Mouse (Mus musculus) hindbrain, postnatal 0 days (tissue): ENCODE measurements at regions not wholly inside any gene's neighbourhood (a gene's known extent, or its start where the extent isn't known, plus 50 kb on each side); places are given as distances from the start of the nearest gene placed in this dataset.
"Not testable (repeated sequence)": the region's sequence is repeated elsewhere in the genome, so short reads cannot be mapped to it uniquely, and the experiment has no call there.

ENCODE experiments used
- ATAC-seq: fragments of 200-750 bp; cut with Nextera tagmentation; 2 replicates; pipeline ENCODE4 v1.8.0; 2017; ENCODE audit warnings: mild to moderate bottlenecking, moderate TSS enrichment, moderate library complexity
- DNase-seq: peaks from one replicate; pipeline ENCODE4 v3.0.0-alpha.2; 2015; ENCODE audit warnings: low spot score
- H3K27ac ChIP-seq: fragments of 300-500 bp; sonication (generic); 2 replicates; pipeline ENCODE4 v1.5.1; 2014; ENCODE audit warnings: mild to moderate bottlenecking
- H3K27me3 ChIP-seq: fragments of 300-500 bp; sonication (generic); 2 replicates; pipeline ENCODE4 v1.6.1; 2014; ENCODE audit warnings: low read length, mixed read lengths; ENCODE audit not compliant: insufficient read depth
- H3K36me3 ChIP-seq: fragments of 300-500 bp; sonication (generic); 2 replicates; pipeline ENCODE4 v1.6.1; 2014; ENCODE audit warnings: low read length, mixed read lengths; ENCODE audit not compliant: insufficient read depth
- H3K4me1 ChIP-seq: fragments of 300-500 bp; sonication (generic); 2 replicates; pipeline ENCODE4 v1.6.1; 2014; ENCODE audit warnings: antibody characterized with exemption, low read length, mixed read lengths; ENCODE audit not compliant: insufficient read depth
- H3K4me2 ChIP-seq: fragments of 300-500 bp; sonication (generic); 2 replicates; pipeline ENCODE4 v1.6.1; 2014; ENCODE audit warnings: low read depth, mild to moderate bottlenecking, low read length, moderate library complexity, mixed read lengths
- H3K4me3 ChIP-seq: fragments of 300-500 bp; sonication (generic); 2 replicates; pipeline ENCODE4 v1.5.1; 2014; ENCODE audit warnings: low read length
- H3K9ac ChIP-seq: fragments of 300-500 bp; sonication (generic); replicated peaks from 2 replicates; pipeline ENCODE4 v1.6.1; 2014; ENCODE audit warnings: mild to moderate bottlenecking, low read length, moderate library complexity, mixed read lengths
- H3K9me3 ChIP-seq: fragments of 300-500 bp; sonication (generic); 2 replicates; pipeline ENCODE4 v1.6.1; 2016; ENCODE audit warnings: low read length, mixed read lengths
- WGBS: fragments of 180-500 bp; shearing (Covaris S2); extraction: QIAGEN DNeasy Blood & Tissue Kit; methylation state at CpG from one replicate; pipeline ENCODE4 v1.1.7; 2014; 5-methylcytosine and 5-hydroxymethylcytosine counted together

GRCm38 (mm10) chr4:145774241-145774761 lies 94.3 kb upstream of the Zfp986 start:
- H3K36me3 ChIP-seq, H3K4me1 ChIP-seq, H3K27me3 ChIP-seq, H3K27ac ChIP-seq, DNase-seq, H3K9ac ChIP-seq, H3K4me3 ChIP-seq, H3K9me3 ChIP-seq: not testable (repeated sequence)
- 3% methylated on average over 40 of the region's 49 CpGs for WGBS
- peak overlapping the region; percentile 28; the same call in 1 of the 2 replicates for H3K4me2 ChIP-seq
- ATAC-seq: peak; percentile 95

GRCm38 (mm10) chr4:145774884-145775283 lies 93.7 kb upstream of the Zfp986 start:
- H3K27ac ChIP-seq, H3K4me2 ChIP-seq, DNase-seq, H3K27me3 ChIP-seq, H3K4me1 ChIP-seq, H3K4me3 ChIP-seq, ATAC-seq, H3K9ac ChIP-seq, H3K36me3 ChIP-seq, H3K9me3 ChIP-seq: not testable (repeated sequence)
- 0% methylated on average over 1 of the region's 6 CpGs for WGBS

GRCm38 (mm10) chr4:145776531-145776930 lies 92.1 kb upstream of the Zfp986 start:
- not testable (repeated sequence) for ATAC-seq, DNase-seq, H3K4me3 ChIP-seq, H3K4me2 ChIP-seq, H3K9ac ChIP-seq, H3K36me3 ChIP-seq, H3K9me3 ChIP-seq, H3K27me3 ChIP-seq, H3K4me1 ChIP-seq, H3K27ac ChIP-seq

GRCm38 (mm10) chr4:145781281-145781896 lies 87.2 kb upstream of the Zfp986 start:
- not testable (repeated sequence) for H3K4me3 ChIP-seq, H3K9ac ChIP-seq, ATAC-seq, DNase-seq, H3K27me3 ChIP-seq, H3K9me3 ChIP-seq, H3K36me3 ChIP-seq, H3K4me1 ChIP-seq, H3K27ac ChIP-seq, H3K4me2 ChIP-seq
- no CpG with 5 or more reads among the region's 14 CpGs for WGBS

- not testable (repeated sequence) for H3K9me3 ChIP-seq, H3K4me2 ChIP-seq, H3K36me3 ChIP-seq, H3K4me3 ChIP-seq, H3K27ac ChIP-seq, H3K4me1 ChIP-seq, DNase-seq, H3K9ac ChIP-seq, ATAC-seq, H3K27me3 ChIP-seq
- no CpG with 5 or more reads among the region's 4 CpGs for whole genome bisulfite sequencing
These were observed 53.9 kb upstream of the Zfp986 start for GRCm38 (mm10) chr4:145814674-145815073.
